Mouse (Mus musculus): ENCODE measurements at regions not wholly inside any gene's neighbourhood (a gene's known extent, or its start where the extent isn't known, plus 50 kb on each side); places are given as distances from the start of the nearest gene placed in this dataset.

DNA sequence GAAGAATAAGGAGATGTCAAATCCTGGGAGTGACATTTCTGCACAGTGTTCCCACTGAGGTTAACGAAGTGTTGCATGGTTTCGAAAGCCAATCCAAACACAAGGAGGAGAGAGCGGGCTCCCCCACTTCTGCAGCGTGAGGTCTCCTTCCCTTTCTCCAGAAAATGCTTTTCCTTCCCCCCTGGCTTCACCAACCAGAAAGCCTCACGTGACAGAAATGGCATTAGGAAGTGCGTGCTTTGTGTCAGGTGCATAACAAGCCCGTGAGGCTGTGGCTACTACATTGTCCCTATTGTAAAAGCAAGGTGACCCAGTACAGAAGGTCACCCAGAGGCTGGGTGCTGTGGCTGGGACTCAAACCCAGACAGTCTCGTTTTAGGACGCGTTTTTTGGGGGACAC is 260.2 kb upstream of the Sall1 start:
- H3K27me3 ChIP-seq = peaks cover 2% of the 10 kb centered on the region; the same call in 1 of the 2 replicates
- peaks cover 7% of the 10 kb centered on the region; the same call in 1 of the 2 replicates for H3K4me1 ChIP-seq (replicated peaks)
- H3K9ac ChIP-seq (replicated peaks) = no peak overlapping the region
- H3K4me3 ChIP-seq (replicated peaks) = no peak overlapping the region
- 81% methylated on average over 10 of the region's 10 CpGs for WGBS
- H3K4me2 ChIP-seq = no peak overlapping the region
- H3K9me3 ChIP-seq = no peaks in the 10 kb centered on the region
- H3K27ac ChIP-seq = no peak overlapping the region
- no peak for ATAC-seq (ENCODE audit: insufficient number of reproducible peaks, insufficient read depth, low FRiP score, low TSS enrichment, low read depth)
- no peaks in the 10 kb centered on the region for H3K36me3 ChIP-seq

DNA sequence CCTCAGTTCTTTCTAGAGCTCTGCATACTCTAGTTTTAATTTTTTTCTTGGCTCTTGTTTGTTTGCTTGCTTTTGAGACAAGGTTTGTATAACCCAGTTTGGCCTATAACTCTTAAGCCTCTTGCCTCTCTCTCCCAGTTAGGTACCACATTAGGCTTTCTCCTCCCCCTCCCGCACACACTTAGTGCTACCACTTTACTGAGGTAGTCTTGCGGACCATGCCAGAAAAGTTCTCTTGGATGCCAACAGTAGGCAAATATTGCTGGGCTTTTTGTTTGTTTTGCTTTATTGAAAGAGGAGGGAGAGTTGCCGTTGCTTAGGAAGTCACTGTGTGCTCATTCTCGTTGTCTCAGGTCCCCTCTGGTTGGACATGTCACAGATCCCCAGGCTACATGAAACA is 259.4 kb upstream of the Sall1 start:
- no peak overlapping the region for H3K4me3 ChIP-seq (replicated peaks)
- H3K36me3 ChIP-seq = no peaks in the 10 kb centered on the region
- peaks cover 2% of the 10 kb centered on the region; the same call in 1 of the 2 replicates for H3K27me3 ChIP-seq
- 90% methylated on average over 4 of the region's 4 CpGs for WGBS
- no peaks in the 10 kb centered on the region for H3K9me3 ChIP-seq
- peaks cover under 1% of the 10 kb centered on the region; the same call in 1 of the 2 replicates for H3K4me1 ChIP-seq (replicated peaks)
- H3K4me2 ChIP-seq = no peak overlapping the region
- no peak overlapping the region for H3K9ac ChIP-seq (replicated peaks)
- no peak for ATAC-seq (ENCODE audit: insufficient number of reproducible peaks, insufficient read depth, low FRiP score, low TSS enrichment, low read depth)
- no peak overlapping the region for H3K27ac ChIP-seq

DNA sequence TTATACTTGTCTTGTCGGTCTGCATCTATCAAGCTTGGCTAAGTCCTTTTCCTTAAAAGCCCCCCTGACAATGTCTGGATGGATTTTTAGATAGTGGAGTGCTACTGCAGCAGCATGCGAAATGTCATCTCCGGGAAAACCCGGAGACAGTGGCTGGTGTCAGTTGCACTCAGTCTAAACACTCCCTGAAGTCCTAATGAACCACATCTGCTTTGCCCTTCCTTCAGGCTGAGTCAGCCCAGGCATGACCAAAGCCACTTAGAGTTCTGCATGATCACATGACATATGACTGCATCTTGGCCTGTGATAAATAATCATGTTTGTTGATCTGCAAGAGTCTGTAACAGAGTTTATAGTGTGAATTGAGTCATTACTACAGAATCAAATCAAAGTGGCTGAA is 255.7 kb upstream of the Sall1 start:
- H3K27ac ChIP-seq = no peak overlapping the region
- no peaks in the 10 kb centered on the region for H3K27me3 ChIP-seq
- H3K4me2 ChIP-seq = no peak overlapping the region
- no peak overlapping the region for H3K4me3 ChIP-seq (replicated peaks)
- H3K9me3 ChIP-seq = no peaks in the 10 kb centered on the region
- ATAC-seq (ENCODE audit: insufficient number of reproducible peaks, insufficient read depth, low FRiP score, low TSS enrichment, low read depth) = no peak
- no peaks in the 10 kb centered on the region for H3K4me1 ChIP-seq (replicated peaks)
- H3K9ac ChIP-seq (replicated peaks) = no peak overlapping the region
- WGBS = 79% methylated on average over 4 of the region's 4 CpGs
- H3K36me3 ChIP-seq = no peaks in the 10 kb centered on the region

DNA sequence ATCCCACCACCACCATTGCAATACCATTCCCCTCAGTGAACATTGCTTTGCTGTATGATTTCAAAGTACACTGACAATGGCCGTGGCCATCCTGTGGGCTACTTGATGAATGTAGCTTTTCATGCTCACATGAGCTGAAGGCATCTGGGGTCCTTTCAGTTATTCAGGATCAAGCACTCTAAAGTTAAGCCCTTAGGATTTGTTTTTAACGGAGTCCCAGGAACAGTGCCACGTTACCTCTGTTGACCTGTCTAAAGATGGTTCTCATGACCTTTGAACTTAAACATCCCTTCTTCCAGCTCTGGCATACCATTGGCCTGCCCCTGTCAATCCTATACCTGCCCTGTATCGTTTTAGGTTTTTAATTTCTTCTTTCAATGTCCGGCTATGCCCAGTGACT is 251.7 kb upstream of the Sall1 start:
- ATAC-seq (ENCODE audit: insufficient number of reproducible peaks, insufficient read depth, low FRiP score, low TSS enrichment, low read depth) = no peak
- Histone ChIP-seq H3K9me3 (no peaks in the 10 kb centered on the region), H3K27me3 (peaks cover 4% of the 10 kb centered on the region; the same call in 1 of the 2 replicates), H3K4me3 (replicated peaks) (no peak overlapping the region), H3K4me2 (no peak overlapping the region), H3K36me3 (no peaks in the 10 kb centered on the region), H3K9ac (replicated peaks) (no peak overlapping the region), H3K27ac (no peak overlapping the region), H3K4me1 (replicated peaks) (no peaks in the 10 kb centered on the region; the same call in 1 of the 2 replicates)
- 60% methylated on average over 5 of the region's 5 CpGs for WGBS

DNA sequence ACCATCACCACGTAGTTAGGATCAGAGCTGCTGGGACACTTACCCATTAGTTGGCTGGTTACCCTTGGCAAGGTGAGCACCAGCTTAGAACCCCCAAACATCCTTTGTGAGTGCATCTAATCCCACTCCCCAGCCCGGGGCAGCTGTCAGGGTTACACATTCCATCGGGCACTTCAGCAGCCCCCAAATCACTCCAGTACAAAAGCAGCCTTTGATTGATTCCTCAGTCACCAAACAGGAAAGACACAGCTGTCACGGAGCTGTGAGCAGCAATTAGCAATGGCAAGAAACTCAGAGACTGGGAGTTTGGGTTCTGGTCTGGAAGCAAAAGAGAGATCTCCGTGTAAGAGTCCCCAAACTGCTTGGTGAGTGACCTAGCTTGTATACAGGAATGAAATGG is 245.1 kb upstream of the Sall1 start:
- H3K36me3 ChIP-seq = no peaks in the 10 kb centered on the region
- no peak overlapping the region for H3K4me2 ChIP-seq
- H3K4me3 ChIP-seq (replicated peaks) = no peak overlapping the region
- ATAC-seq (ENCODE audit: insufficient number of reproducible peaks, insufficient read depth, low FRiP score, low TSS enrichment, low read depth) = no peak
- no peak overlapping the region for H3K27ac ChIP-seq
- no peaks in the 10 kb centered on the region for H3K9me3 ChIP-seq
- WGBS = 9% methylated on average over 5 of the region's 5 CpGs
- H3K27me3 ChIP-seq = peaks cover 4% of the 10 kb centered on the region
- H3K4me1 ChIP-seq (replicated peaks) = no peaks in the 10 kb centered on the region; the same call in 1 of the 2 replicates
- no peak overlapping the region for H3K9ac ChIP-seq (replicated peaks)

DNA sequence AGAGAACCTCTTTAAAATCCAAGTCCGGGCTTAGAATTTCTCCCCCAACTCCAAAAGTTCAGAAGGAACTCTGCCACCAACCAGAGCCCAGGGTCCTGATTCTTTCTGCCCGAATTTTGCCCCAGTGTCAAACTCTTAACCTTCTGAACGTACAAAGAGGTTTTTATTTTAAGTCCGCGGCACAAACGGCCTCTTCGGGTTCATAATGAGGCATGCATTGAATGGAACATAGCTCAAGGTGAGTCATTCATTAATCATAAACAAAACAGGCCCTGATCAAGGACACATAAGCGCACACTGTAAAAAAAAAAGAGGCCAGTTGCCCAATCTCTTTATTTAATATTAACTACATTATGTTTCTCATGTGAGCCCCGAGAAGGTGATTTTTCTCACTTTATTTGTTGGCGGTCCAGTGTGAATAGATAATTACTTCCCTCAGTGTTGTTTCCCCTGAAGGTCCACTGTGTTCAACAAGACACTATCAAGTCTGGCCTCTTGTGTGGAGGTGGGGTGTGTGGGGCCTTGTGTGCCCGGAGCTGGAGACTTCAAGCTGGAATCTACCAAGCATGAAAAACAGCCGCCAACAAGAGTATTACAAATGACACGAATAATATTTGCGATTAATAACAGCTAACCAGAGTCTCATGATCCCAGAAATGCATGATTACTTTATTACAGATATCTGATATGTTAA is 241.1 kb upstream of the Sall1 start:
- Histone ChIP-seq H3K27me3 (no peaks in the 10 kb centered on the region; the same call in 1 of the 2 replicates), H3K4me2 (no peak overlapping the region), H3K4me3 (replicated peaks) (no peak overlapping the region), H3K9ac (replicated peaks) (no peak overlapping the region), H3K9me3 (no peaks in the 10 kb centered on the region), H3K4me1 (replicated peaks) (0 out of 2 replicates have a peak, but pooled peaks cover 4% of the 10 kb centered on the region), H3K27ac (no peak overlapping the region), H3K36me3 (no peaks in the 10 kb centered on the region)
- 86% methylated on average over 14 of the region's 14 CpGs for WGBS
- no peak for ATAC-seq (ENCODE audit: insufficient number of reproducible peaks, insufficient read depth, low FRiP score, low TSS enrichment, low read depth)

DNA sequence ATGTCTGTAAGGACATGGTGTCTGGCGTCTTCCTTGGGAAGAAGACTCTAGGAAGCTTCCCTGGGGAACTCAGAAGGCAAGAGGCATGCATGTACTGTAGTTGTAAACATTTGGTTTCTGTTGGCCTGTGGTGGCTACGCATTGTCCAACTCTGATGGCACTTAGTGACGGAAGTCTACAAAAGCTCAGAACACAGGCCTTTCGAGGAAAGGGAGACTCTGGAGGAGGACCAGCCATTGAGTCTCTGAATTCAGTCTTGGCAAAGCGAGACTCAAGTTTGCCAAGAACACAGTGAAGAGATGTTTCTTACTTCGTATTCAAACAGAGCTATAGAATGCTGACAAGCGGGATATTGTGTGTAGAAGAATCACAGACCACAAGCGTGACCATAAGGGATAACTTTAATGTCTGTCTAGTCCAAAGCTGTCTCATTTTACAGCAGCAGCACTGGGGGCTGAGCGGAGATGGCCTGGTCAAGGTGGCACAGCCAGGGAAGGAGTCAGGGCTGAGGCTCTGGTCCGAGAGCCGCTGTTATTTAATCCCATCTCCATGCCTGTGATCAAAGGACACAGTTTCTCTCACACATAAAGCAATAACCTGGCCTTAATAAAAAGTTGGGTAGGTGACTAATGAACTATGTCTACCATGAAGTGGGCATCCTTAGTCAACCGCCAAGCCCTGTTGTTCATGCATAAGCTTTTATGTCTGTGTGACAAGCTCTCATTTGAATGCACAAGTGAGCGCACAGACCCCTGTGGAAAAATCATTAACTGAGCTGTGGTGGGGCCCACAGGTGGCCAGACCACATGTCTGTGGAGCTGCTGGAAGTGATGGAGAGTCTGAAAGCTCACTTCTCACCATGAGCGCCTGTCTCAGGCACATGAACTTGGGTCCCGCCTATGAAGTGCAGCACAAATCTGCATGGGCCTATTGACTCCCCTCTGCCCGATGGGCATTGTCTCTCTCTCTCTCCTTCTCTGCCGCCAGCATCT is 239.4 kb upstream of the Sall1 start:
- no peaks in the 10 kb centered on the region for H3K36me3 ChIP-seq
- ATAC-seq (ENCODE audit: insufficient number of reproducible peaks, insufficient read depth, low FRiP score, low TSS enrichment, low read depth) = no peak
- 78% methylated on average over 17 of the region's 17 CpGs for WGBS
- no peaks in the 10 kb centered on the region for H3K9me3 ChIP-seq
- H3K27me3 ChIP-seq = no peaks in the 10 kb centered on the region
- H3K4me1 ChIP-seq (replicated peaks) = 0 out of 2 replicates have a peak, but pooled peaks cover 4% of the 10 kb centered on the region
- no peak overlapping the region for H3K4me3 ChIP-seq (replicated peaks)
- H3K9ac ChIP-seq (replicated peaks) = no peak overlapping the region
- no peak overlapping the region for H3K4me2 ChIP-seq
- no peak overlapping the region for H3K27ac ChIP-seq

DNA sequence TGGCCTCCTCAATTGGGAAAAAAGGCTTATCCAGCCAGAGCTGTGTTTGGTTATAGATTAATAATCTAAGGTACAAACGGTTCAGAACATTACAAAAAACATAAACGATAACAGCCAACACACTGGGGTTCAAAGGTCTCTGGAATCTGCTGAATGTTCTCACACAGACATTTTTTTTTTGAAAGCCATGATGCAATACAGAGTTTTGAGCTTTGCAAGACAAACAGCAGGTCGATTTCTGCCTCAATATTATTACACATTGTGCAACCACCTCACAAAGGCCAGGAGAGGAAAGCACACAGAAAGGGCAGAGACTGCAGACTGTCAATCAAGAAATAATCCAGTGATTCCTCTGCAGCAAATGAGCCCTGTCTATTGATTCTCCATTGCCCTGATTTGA is 235.9 kb upstream of the Sall1 start:
- H3K4me2 ChIP-seq = no peak overlapping the region
- no peak for ATAC-seq (ENCODE audit: insufficient number of reproducible peaks, insufficient read depth, low FRiP score, low TSS enrichment, low read depth)
- H3K36me3 ChIP-seq = no peaks in the 10 kb centered on the region
- no peaks in the 10 kb centered on the region for H3K27me3 ChIP-seq
- H3K9me3 ChIP-seq = no peaks in the 10 kb centered on the region
- H3K27ac ChIP-seq = no peak overlapping the region
- H3K4me3 ChIP-seq (replicated peaks) = no peak overlapping the region
- 0 out of 2 replicates have a peak, but pooled peaks cover 4% of the 10 kb centered on the region for H3K4me1 ChIP-seq (replicated peaks)
- no peak overlapping the region for H3K9ac ChIP-seq (replicated peaks)
- 84% methylated on average over 3 of the region's 3 CpGs for WGBS

DNA sequence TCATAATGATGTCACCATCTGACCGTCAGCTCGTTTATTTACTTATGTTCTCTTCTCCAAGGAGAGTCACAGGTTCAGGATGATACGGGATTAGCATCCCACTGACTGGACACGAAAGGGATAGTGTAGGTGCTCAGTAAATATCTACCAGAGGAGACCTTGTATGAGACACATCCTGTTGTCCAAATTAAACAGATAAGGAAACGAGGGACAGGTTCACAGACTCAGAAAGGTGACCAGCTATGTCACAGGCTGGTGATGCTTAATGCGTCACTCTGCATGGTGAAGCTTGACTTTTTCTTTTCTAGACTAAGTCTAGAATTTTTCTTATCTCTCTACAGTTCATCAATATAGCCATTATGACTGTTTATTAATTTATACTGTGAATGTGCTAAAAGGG is 235.2 kb upstream of the Sall1 start:
- Histone ChIP-seq H3K9ac (replicated peaks) (no peak overlapping the region), H3K4me1 (replicated peaks) (0 out of 2 replicates have a peak, but pooled peaks cover 4% of the 10 kb centered on the region), H3K36me3 (no peaks in the 10 kb centered on the region), H3K27ac (no peak overlapping the region), H3K27me3 (no peaks in the 10 kb centered on the region; the same call in 1 of the 2 replicates), H3K4me3 (replicated peaks) (no peak overlapping the region), H3K9me3 (no peaks in the 10 kb centered on the region), H3K4me2 (no peak overlapping the region)
- ATAC-seq (ENCODE audit: insufficient number of reproducible peaks, insufficient read depth, low FRiP score, low TSS enrichment, low read depth) = no peak
- WGBS = 84% methylated on average over 6 of the region's 6 CpGs

DNA sequence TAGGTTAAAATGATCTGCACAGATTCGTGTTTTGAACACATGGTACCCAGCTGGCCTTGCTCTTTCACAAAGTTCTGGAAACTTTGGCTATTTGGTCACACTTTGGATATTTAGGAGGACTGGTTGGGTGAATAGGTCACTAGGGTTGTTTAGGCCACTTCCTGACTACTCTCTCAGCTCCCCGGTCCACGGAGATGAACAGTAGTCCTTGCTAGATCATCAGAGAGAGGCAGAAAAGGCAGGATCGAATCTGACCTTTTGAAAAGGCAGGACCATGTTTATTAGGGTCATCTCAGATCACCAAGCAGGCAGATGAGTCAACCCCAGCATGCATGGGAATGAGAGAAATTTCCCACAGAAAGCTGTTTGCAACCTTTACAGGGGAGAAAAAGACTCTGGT is 229.3 kb upstream of the Sall1 start:
- peaks cover 13% of the 10 kb centered on the region for H3K4me1 ChIP-seq (replicated peaks)
- no peak overlapping the region for H3K9ac ChIP-seq (replicated peaks)
- no peak overlapping the region for H3K27ac ChIP-seq
- no peak for ATAC-seq (ENCODE audit: insufficient number of reproducible peaks, insufficient read depth, low FRiP score, low TSS enrichment, low read depth)
- H3K9me3 ChIP-seq = peaks cover 2% of the 10 kb centered on the region; the same call in 1 of the 2 replicates
- H3K4me2 ChIP-seq = no peak overlapping the region
- H3K4me3 ChIP-seq (replicated peaks) = no peak overlapping the region
- 41% methylated on average over 4 of the region's 4 CpGs for WGBS
- peaks cover 28% of the 10 kb centered on the region; the same call in 1 of the 2 replicates for H3K27me3 ChIP-seq
- H3K36me3 ChIP-seq = no peaks in the 10 kb centered on the region

DNA sequence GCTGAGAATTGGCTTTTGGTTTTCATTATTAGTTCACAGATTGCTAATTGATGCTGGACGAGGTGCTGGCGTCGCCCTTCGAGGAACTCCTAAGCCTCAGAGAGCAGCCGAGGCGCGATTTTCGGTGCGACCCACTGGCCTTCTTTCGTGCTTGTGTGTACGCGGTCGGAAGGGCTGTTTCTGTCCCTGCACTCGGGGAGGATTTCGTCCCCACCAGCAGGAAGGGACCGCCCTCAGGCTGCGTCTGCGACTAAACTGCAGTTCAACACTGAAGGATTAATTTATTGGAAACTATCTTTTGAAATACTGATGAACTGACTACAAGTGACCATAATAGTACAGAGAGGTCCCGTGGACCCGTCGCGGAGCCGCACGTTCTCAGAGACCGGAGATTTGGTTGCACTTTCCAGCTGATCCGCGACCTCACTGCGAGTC is 228.4 kb upstream of the Sall1 start:
- Histone ChIP-seq H3K27ac (no peak overlapping the region), H3K9ac (replicated peaks) (peak overlapping the region; percentile 35), H3K4me3 (replicated peaks) (peak overlapping the region; percentile 39), H3K36me3 (no peaks in the 10 kb centered on the region), H3K4me2 (peak overlapping the region; percentile 65), H3K4me1 (replicated peaks) (peaks cover 13% of the 10 kb centered on the region), H3K27me3 (peaks cover 28% of the 10 kb centered on the region; the same call in 1 of the 2 replicates), H3K9me3 (peaks cover 3% of the 10 kb centered on the region; the same call in 1 of the 2 replicates)
- under 1% methylated on average over 28 of the region's 28 CpGs for WGBS
- ATAC-seq (ENCODE audit: insufficient number of reproducible peaks, insufficient read depth, low FRiP score, low TSS enrichment, low read depth) = no peak
